Mouse (Mus musculus) frontal cortex, postnatal 36 days (tissue): ENCODE results near the gene Cpsf3.
A peak's percentile ranks its signal among the peaks of the same experiment; 100 is the strongest.

Experiments
- DNase-seq, 2 experiments: peaks; one replicate each; pipeline ENCODE4 v3.0.0; 2022; ENCODE audit warnings: low spot score in 2 of 2

The Cpsf3 gene

DNA sequence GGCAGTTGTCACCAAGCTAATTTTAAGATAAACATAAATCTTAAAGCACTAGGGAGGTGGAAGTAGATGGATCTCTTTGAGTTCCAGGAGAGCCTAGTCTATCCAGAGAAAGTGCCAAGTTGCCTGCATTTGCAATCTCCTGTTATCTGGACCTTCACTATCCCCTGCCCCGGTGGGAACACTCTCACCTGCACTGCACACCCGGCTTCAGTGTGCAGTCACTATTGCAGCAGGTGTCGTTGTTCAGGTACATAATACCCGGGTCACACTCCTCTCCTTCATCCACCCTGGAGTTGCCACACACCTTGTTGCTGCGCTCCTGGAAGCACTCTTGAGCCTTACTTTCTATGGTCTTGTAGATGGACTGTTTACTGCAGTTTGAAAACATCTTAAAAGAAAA, 48.6 kb downstream of the Cpsf3 start:
- DNase-seq = no peak

DNA sequence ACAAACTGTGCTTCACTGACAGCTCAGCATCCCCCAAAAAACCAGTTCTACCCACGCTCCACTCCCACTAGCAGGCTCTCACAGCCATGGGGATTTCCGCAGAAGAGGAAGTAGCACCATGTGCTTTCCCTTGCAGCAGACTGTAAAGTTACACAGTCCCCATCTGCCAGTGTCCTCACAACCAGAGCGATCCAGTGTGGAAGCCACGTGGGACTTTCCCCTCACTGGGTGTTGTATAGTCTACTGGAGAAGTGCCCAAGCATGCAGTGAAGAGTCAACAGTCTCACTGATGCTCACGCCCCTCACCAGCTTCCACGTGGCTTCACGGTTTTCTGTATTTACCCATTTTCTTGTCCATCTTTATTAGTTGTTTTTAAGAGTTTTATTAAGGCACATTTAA, 50.7 kb downstream of the Cpsf3 start:
- peak; percentile 47 to 57 for DNase-seq

DNA sequence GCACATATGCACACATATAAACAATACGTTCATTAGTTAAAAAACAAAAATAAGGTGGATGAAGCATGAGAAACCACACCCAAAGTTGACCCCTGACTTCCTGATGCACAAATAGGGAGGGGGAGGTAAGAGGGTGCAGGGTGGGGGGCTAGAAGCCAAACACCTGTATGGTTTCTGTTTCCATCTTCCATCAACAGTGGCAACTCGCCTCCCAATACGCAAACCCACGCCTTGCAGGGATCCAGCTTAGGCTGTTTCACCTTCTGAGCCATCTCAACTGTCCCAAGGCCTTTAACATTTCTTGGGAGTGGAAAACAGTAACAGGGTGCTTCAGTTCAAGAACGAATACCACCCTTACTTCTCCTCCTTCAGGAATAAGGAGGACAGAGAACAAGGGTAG, 52.0 kb downstream of the Cpsf3 start:
- DNase-seq = no peak

DNA sequence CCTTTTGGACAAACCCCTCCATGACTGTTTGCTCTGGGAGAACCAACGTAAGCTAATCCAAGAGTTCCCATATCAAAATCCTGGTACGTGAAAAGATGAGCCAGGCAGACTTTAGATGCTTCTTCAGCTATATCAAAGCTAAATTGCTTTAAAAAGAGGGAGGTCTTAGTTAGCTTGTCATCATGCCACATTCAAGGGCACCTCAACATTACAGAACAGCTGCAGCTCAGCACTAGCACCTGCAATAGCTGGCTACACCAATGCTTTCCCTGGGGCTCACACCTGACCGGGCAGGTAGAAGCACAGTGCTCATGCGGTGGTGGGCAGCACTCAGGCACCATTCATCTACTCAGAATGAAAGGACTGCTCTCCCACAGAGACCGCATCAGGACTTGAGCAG, 55.5 kb downstream of the Cpsf3 start:
- DNase-seq = no peak

DNA sequence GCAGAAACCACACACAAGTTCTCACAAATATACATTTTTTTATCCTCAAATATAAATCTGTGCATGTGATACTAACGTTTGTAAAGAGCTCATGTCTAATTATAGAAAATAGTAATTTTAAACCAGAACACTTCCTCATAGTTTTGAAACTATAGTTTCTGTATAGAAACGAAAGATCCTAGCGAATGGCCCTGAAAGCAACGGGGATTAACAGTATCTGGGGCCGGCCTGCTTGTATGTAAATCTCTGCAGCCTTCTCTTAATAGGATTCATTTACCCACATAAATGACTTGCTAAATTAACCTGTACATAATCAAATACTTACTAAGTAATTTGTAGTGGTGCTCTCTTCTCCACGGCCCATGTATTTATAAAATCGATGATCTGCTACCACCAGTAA, 61.8 kb downstream of the Cpsf3 start:
- no peak for DNase-seq

DNA sequence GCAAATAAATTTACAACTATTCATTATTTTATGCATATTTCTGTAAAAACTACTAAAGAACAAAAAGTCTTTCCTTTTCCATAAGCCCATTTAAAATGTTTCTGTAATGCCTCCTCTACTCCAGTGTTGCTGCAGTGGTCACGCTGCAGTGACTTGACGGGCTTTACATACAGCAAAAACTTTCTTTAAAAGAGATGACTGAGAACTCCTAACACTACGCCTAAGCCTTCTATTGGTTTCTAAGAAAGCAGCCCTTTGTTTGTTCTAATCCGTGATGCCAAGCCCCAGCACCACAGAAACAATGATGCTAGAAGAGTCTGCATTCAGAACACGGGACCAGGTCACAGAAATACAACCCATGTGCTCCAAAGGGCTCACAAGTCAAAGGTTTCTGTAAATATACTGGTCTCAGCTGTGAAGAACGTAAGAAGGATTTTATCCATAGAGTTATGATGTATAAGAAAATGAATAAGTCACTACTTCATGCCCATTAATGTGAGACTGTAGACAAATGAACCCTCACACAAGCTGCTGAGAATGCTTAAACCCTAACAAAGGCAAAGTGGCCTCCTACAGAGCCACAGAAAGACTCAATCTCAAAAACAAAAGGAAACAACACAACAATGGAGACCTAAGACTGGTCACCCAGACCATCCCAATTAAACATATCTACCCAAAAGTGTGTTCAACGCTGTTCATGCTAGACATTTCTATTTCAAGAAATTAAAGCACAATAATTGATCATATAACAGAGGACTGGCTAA, 65.1 kb downstream of the Cpsf3 start:
- no peak for DNase-seq

DNA sequence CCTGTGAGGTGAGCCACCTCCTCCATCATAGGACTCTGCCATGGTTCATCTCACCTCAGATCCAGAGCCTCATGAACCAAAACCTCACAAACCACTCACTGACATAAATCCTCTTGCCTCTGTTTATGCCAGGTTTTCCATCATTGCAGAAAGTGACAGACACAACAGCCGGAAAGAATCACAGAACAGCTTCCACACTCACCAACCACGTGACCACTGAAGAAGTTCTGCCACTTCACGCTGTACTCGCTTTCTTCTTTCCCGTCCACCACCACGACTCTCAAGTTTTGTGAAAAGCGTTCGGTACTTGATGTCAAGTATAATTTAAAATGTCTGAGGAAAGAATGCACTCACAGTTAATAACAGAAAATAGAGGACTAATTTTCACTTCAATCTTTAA, 68.5 kb downstream of the Cpsf3 start:
- DNase-seq = no peak

DNA sequence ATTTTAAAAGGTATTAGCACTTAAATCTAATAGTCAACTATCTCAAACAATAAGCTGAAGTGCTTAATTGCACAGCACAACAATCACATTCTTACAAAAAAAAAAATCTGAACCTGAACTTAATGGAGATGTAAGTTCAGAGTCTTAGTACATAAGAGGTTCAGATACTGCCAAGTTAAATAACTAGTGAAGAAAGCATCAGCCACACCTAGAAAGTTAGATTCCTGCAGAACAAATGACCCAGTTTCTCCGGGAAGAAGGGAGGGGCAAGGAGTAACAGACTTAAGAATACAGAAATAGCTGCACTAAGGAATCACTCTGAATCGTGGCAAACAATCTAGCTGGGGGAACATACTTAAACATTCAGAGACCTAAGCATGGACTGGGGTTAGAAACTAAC, 77.5 kb downstream of the Cpsf3 start:
- DNase-seq = no peak

DNA sequence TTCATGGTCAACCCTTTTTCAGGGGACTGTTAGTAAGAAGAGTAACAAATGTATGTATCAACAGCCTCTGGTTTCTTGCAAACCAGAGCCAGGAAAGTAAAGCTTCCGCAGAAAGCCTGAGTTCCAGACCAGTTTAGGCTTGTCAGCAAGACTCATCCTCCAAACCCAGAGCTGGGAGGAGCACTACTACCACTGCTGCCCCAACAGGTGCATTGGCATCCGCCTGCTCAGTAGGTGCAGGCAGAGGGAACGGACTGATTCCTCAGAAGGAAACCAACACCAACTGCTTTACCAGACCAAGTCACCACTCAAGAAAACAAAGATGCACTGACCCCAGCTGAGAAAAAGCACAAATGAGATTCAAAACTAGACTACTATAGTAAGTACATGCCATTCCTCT, 78.0 kb downstream of the Cpsf3 start:
- no peak for DNase-seq
